Mouse (Mus musculus): ENCODE measurements around the gene Slc25a4.
"Not testable (repeated sequence)": the region's sequence is repeated elsewhere in the genome, so short reads cannot be mapped to it uniquely, and the experiment has no call there.

The Slc25a4 gene

GRCm38 (mm10) chr8:46210404-46211315, at the start of gene Slc25a4:
Slc25a4 (minus strand) TSS chr8:46211284.
- peak; percentile 96 for DNase-seq (ENCODE audit: low spot score)

GRCm38 (mm10) chr8:46257921-46258682, 47.0 kb upstream of the Slc25a4 start:
- DNase-seq (ENCODE audit: low spot score): no peak

GRCm38 (mm10) chr8:46252456-46252855, 41.4 kb upstream of the Slc25a4 start:
- DNase-seq (ENCODE audit: low spot score): no peak

GRCm38 (mm10) chr8:46251561-46251960, 40.5 kb upstream of the Slc25a4 start:
- no peak for DNase-seq (ENCODE audit: low spot score)

GRCm38 (mm10) chr8:46246346-46246745, 35.3 kb upstream of the Slc25a4 start:
- no peak for DNase-seq (ENCODE audit: low spot score)

GRCm38 (mm10) chr8:46242946-46243345, 31.9 kb upstream of the Slc25a4 start:
- DNase-seq (ENCODE audit: low spot score): no peak

- peak; percentile 75 for DNase-seq (ENCODE audit: low spot score)
Observed at GRCm38 (mm10) chr8:46241568-46242374, 30.7 kb upstream of the Slc25a4 start.

- no peak for DNase-seq (ENCODE audit: low spot score)
Observed at GRCm38 (mm10) chr8:46236441-46237223, 25.5 kb upstream of the Slc25a4 start.

GRCm38 (mm10) chr8:46234736-46235135, 23.7 kb upstream of the Slc25a4 start:
- no peak for DNase-seq (ENCODE audit: low spot score)

- DNase-seq (ENCODE audit: low spot score): no peak
Observed at GRCm38 (mm10) chr8:46232798-46233197, 21.7 kb upstream of the Slc25a4 start.

GRCm38 (mm10) chr8:46231968-46232367, 20.9 kb upstream of the Slc25a4 start:
- DNase-seq (ENCODE audit: low spot score): not testable (repeated sequence)

GRCm38 (mm10) chr8:46226622-46227021, 15.5 kb upstream of the Slc25a4 start:
- DNase-seq (ENCODE audit: low spot score): no peak

- DNase-seq (ENCODE audit: low spot score): no peak
Observed at GRCm38 (mm10) chr8:46225501-46225900, 14.4 kb upstream of the Slc25a4 start.

- DNase-seq (ENCODE audit: low spot score): no peak
Observed at GRCm38 (mm10) chr8:46220566-46220965, 9.5 kb upstream of the Slc25a4 start.

GRCm38 (mm10) chr8:46216838-46217237, 5.8 kb upstream of the Slc25a4 start:
- no peak for DNase-seq (ENCODE audit: low spot score)

GRCm38 (mm10) chr8:46213971-46214480, 2.9 kb upstream of the Slc25a4 start:
- no peak for DNase-seq (ENCODE audit: low spot score)

- no peak for DNase-seq (ENCODE audit: low spot score)
Observed at GRCm38 (mm10) chr8:46212194-46212593, 1.1 kb upstream of the Slc25a4 start.

- DNase-seq (ENCODE audit: low spot score): no peak
Observed at GRCm38 (mm10) chr8:46211611-46212071, 557 bp upstream of the Slc25a4 start.

- no peak for DNase-seq (ENCODE audit: low spot score)
Observed at GRCm38 (mm10) chr8:46209057-46209456, 2.0 kb downstream of the Slc25a4 start.

- DNase-seq (ENCODE audit: low spot score): no peak
Observed at GRCm38 (mm10) chr8:46208354-46208753, 2.7 kb downstream of the Slc25a4 start.

GRCm38 (mm10) chr8:46206107-46206506, 5.0 kb downstream of the Slc25a4 start:
- no peak for DNase-seq (ENCODE audit: low spot score)

Measured in lung, postnatal 25 days (tissue).